30 mouse cellular contexts compared by ENCODE assay signal in genomic region chr9:66119498-66119897, GRCm38 (mm10). TPM values are rescaled to one million over a fixed set of nuclear protein-coding genes. Genes with fewer than 3 reads are reported as not detected.
A peak's percentile ranks its signal among the peaks of the same experiment; 100 is the strongest.
DNase-seq lines count a peak whose midpoint lies in the region; ATAC-seq and TF ChIP-seq lines count a peak whose summit lies in the region.
"Had no signal": no experiment of that assay in that cellular context is flagged by ENCODE, and none has a peak within 500 bp of the region (broad histone marks: within the 10 kb centered on the region; RNA-seq: fewer than 3 reads in every experiment).

No protein-coding gene starts in this region.

- TF ChIP-seq RAD21 in MEL (IDR thresholded peaks at IDR 0.05; ENCODE audit: low read depth, low read length): no peak

- H3K4me3 ChIP-seq in forebrain, postnatal 0 days (ENCODE audit: low read depth, low read length): no peak overlapping the region
- H3K4me3 ChIP-seq in forebrain, embryonic 15.5 days: no peak overlapping the region
- H3K4me3 ChIP-seq in MEL (ENCODE audit: control insufficient read depth in 1 of 2, insufficient read depth in 1 of 2, low read depth in 2 of 2, low read length in 2 of 2) (no peak overlapping the region), macrophage (ENCODE audit: inconsistent target) (no peak overlapping the region)
- H3K4me3 ChIP-seq in liver, embryonic 13.5 days (replicated peaks): no peak overlapping the region
- no peak overlapping the region for H3K4me3 ChIP-seq in hindbrain, embryonic 11.5 days (ENCODE audit: low read depth, low read length)
- H3K4me3 ChIP-seq in limb, embryonic 10.5 days: no peak overlapping the region
- H3K4me3 ChIP-seq: embryonic facial prominence, embryonic 13.5 days; forebrain, embryonic 12.5 days; gastrocnemius, adult 2 months; heart, adult 2 months; heart, embryonic 12.5 days; hindbrain, embryonic 15.5 days; limb, embryonic 15.5 days; lung, embryonic 15.5 days; myocyte; neural tube, embryonic 12.5 days; stomach, embryonic 15.5 days had no signal

- TF ChIP-seq EP300 in MEL (IDR thresholded peaks at IDR 0.05; ENCODE audit: low read depth in 1 of 2, low read length in 2 of 2): no peak

- H3K36me3 ChIP-seq in forebrain, postnatal 0 days (ENCODE audit: insufficient read depth): peaks cover 2% of the 10 kb centered on the region; the same call in 1 of the 2 replicates
- peaks cover 3% of the 10 kb centered on the region; the same call in 1 of the 2 replicates for H3K36me3 ChIP-seq in forebrain, embryonic 15.5 days
- H3K36me3 ChIP-seq in MEL (ENCODE audit: control insufficient read depth in 1 of 2, insufficient read depth in 2 of 2, low read length in 2 of 2) (peaks cover 0 to 51% of the 10 kb centered on the region in 2 experiments; a peak in 3 of 4 replicates), macrophage (ENCODE audit: inconsistent target) (no peaks in the 10 kb centered on the region)
- H3K36me3 ChIP-seq in liver, embryonic 13.5 days: peaks cover 30% of the 10 kb centered on the region
- no peaks in the 10 kb centered on the region for H3K36me3 ChIP-seq in hindbrain, embryonic 11.5 days (ENCODE audit: control insufficient read depth, insufficient read depth, low read length)
- peaks cover 49% of the 10 kb centered on the region for H3K36me3 ChIP-seq in limb, embryonic 10.5 days
- H3K36me3 ChIP-seq: hindbrain, embryonic 15.5 days; stomach, embryonic 15.5 days had no signal

- ATAC-seq in forebrain, postnatal 0 days: no peak
- no peak for ATAC-seq in forebrain, embryonic 15.5 days (replicated peaks)
- no peak for ATAC-seq in liver, embryonic 13.5 days (ENCODE audit: low read depth)
- no peak for ATAC-seq in hindbrain, embryonic 11.5 days (ENCODE audit: low FRiP score)
- ATAC-seq: inflammation-experienced regulatory T-cells, adult 6 months; Patski had no signal

- TF ChIP-seq POLR2A in MEL (IDR thresholded peaks at IDR 0.05; ENCODE audit: control insufficient read depth in 1 of 2, insufficient read depth in 1 of 2, low read depth in 1 of 2, low read length in 2 of 2, poor library complexity in 1 of 2): no peak

- no peak overlapping the region for H3K4me2 ChIP-seq in forebrain, postnatal 0 days (ENCODE audit: low read depth)
- H3K4me2 ChIP-seq in forebrain, embryonic 15.5 days (replicated peaks): no peak overlapping the region
- peak overlapping the region; percentile 36 for H3K4me2 ChIP-seq in liver, embryonic 13.5 days
- no peak overlapping the region for H3K4me2 ChIP-seq in hindbrain, embryonic 11.5 days (replicated peaks; ENCODE audit: low read depth, low read length)
- H3K4me2 ChIP-seq: embryonic facial prominence, embryonic 13.5 days; forebrain, embryonic 12.5 days; heart, embryonic 12.5 days; hindbrain, embryonic 15.5 days; limb, embryonic 15.5 days; lung, embryonic 15.5 days; midbrain, embryonic 11.5 days; neural tube, embryonic 12.5 days; stomach, embryonic 15.5 days had no signal

- peak; percentile 17; the same call in 1 of the 2 replicates for TF ChIP-seq CTCF in forebrain, postnatal 0 days (IDR thresholded peaks at IDR 0.05; ENCODE audit: low read depth)
- TF ChIP-seq CTCF in MEL (IDR thresholded peaks at IDR 0.05 in 2 of 3, conservative IDR thresholded peaks at IDR 0.05 in 1 of 3; ENCODE audit: control insufficient read depth in 1 of 3, insufficient read depth in 1 of 3, low read depth in 2 of 3, low read length in 3 of 3, poor library complexity in 1 of 3, severe bottlenecking in 1 of 3): no peak

- no peak for DNase-seq in forebrain, postnatal 0 days
- DNase-seq in MEL (ENCODE audit: low read depth, low spot score): no peak
- DNase-seq in liver, embryonic 13.5 days: no peak
- no peak for DNase-seq in hindbrain, embryonic 11.5 days (ENCODE audit: low spot score)
- DNase-seq in limb, embryonic 10.5 days (ENCODE audit: low spot score): no peak
- DNase-seq: adrenal gland, postnatal 10 days; cerebellum, adult 11-12 months; cerebellum, adult 9-11 months; gastrocnemius, adult 2 months; heart, adult 2 months; kidney, adult 11 months; kidney, postnatal 14 days; left cerebral cortex, postnatal 4 days; right cerebral cortex, adult 18-20 months; thymus, postnatal 14 days had no signal

- H3K27me3 ChIP-seq in forebrain, postnatal 0 days (ENCODE audit: insufficient read depth, low read length): no peaks in the 10 kb centered on the region
- no peaks in the 10 kb centered on the region for H3K27me3 ChIP-seq in forebrain, embryonic 15.5 days
- no peaks in the 10 kb centered on the region for H3K27me3 ChIP-seq in MEL (ENCODE audit: control insufficient read depth in 1 of 2, insufficient read depth in 2 of 2, low read length in 2 of 2)
- no peaks in the 10 kb centered on the region for H3K27me3 ChIP-seq in liver, embryonic 13.5 days
- no peaks in the 10 kb centered on the region for H3K27me3 ChIP-seq in hindbrain, embryonic 11.5 days (ENCODE audit: control insufficient read depth, insufficient read depth, low read length)
- H3K27me3 ChIP-seq in limb, embryonic 10.5 days (ENCODE audit: low read depth, poor library complexity, severe bottlenecking): no peaks in the 10 kb centered on the region
- H3K27me3 ChIP-seq: embryonic facial prominence, embryonic 13.5 days; forebrain, embryonic 12.5 days; heart, embryonic 12.5 days; hindbrain, embryonic 15.5 days; limb, embryonic 15.5 days; lung, embryonic 15.5 days; neural tube, embryonic 12.5 days; Patski; stomach, embryonic 15.5 days had no signal

- WGBS in forebrain, postnatal 0 days: 78% methylated on average over 2 of the region's 2 CpGs
- WGBS in forebrain, embryonic 15.5 days: 74% methylated on average over 2 of the region's 2 CpGs
- WGBS in liver, embryonic 13.5 days (ENCODE audit: insufficient replicate concordance): 68% methylated on average over 2 of the region's 2 CpGs
- 52% methylated on average over 2 of the region's 2 CpGs for WGBS in macrophage (ENCODE audit: missing documents)
- WGBS in hindbrain, embryonic 11.5 days: 91% methylated on average over 2 of the region's 2 CpGs
- WGBS in limb, embryonic 10.5 days: 92% methylated on average over 2 of the region's 2 CpGs

- H3K9ac ChIP-seq in forebrain, postnatal 0 days: no peak overlapping the region
- H3K9ac ChIP-seq in forebrain, embryonic 15.5 days (replicated peaks): no peak overlapping the region
- no peak overlapping the region for H3K9ac ChIP-seq in MEL (ENCODE audit: control insufficient read depth, low read depth, low read length, poor library complexity, severe bottlenecking)
- peak overlapping the region; percentile 46; the same call in 1 of the 2 replicates for H3K9ac ChIP-seq in liver, embryonic 13.5 days
- H3K9ac ChIP-seq in hindbrain, embryonic 11.5 days (ENCODE audit: low read depth, low read length): no peak overlapping the region
- H3K9ac ChIP-seq: embryonic facial prominence, embryonic 13.5 days; forebrain, embryonic 12.5 days; heart, embryonic 12.5 days; hindbrain, embryonic 15.5 days; limb, embryonic 15.5 days; lung, embryonic 15.5 days; neural tube, embryonic 12.5 days; stomach, embryonic 15.5 days had no signal

- no peak overlapping the region for H3K27ac ChIP-seq in forebrain, postnatal 0 days (ENCODE audit: low read depth, low read length)
- H3K27ac ChIP-seq in forebrain, embryonic 15.5 days (replicated peaks): no peak overlapping the region
- H3K27ac ChIP-seq in MEL (ENCODE audit: control insufficient read depth, low read depth, low read length): peak overlapping the region; percentile 86
- peak overlapping the region; percentile 79 for H3K27ac ChIP-seq in liver, embryonic 13.5 days
- 0 out of 2 replicates have a peak overlapping the region, but pooled peaks have one; percentile 2 for H3K27ac ChIP-seq in macrophage
- H3K27ac ChIP-seq in hindbrain, embryonic 11.5 days (ENCODE audit: low read depth, low read length): no peak overlapping the region
- no peak overlapping the region for H3K27ac ChIP-seq in limb, embryonic 10.5 days
- H3K27ac ChIP-seq: embryonic facial prominence, embryonic 13.5 days; forebrain, embryonic 12.5 days; gastrocnemius, adult 2 months; heart, adult 2 months; hindbrain, embryonic 15.5 days; limb, embryonic 15.5 days; lung, embryonic 15.5 days; neural tube, embryonic 12.5 days; stomach, embryonic 15.5 days had no signal

- no peaks in the 10 kb centered on the region for H3K9me3 ChIP-seq in forebrain, postnatal 0 days (ENCODE audit: low read length)
- H3K9me3 ChIP-seq in forebrain, embryonic 15.5 days: no peaks in the 10 kb centered on the region
- no peaks in the 10 kb centered on the region for H3K9me3 ChIP-seq in MEL (replicated peaks; ENCODE audit: insufficient read depth, low read length)
- H3K9me3 ChIP-seq in liver, embryonic 13.5 days (replicated peaks): no peaks in the 10 kb centered on the region
- H3K9me3 ChIP-seq in hindbrain, embryonic 11.5 days (ENCODE audit: control insufficient read depth, low read length): no peaks in the 10 kb centered on the region
- no peaks in the 10 kb centered on the region for H3K9me3 ChIP-seq in limb, embryonic 10.5 days (replicated peaks)
- H3K9me3 ChIP-seq: embryonic facial prominence, embryonic 13.5 days; forebrain, embryonic 12.5 days; G1E; heart, embryonic 12.5 days; hindbrain, embryonic 15.5 days; limb, embryonic 15.5 days; lung, embryonic 15.5 days; neural tube, embryonic 12.5 days; stomach, embryonic 15.5 days had no signal

- no peaks in the 10 kb centered on the region for H3K4me1 ChIP-seq in forebrain, postnatal 0 days (ENCODE audit: insufficient read depth)
- H3K4me1 ChIP-seq in forebrain, embryonic 15.5 days: peaks cover 30% of the 10 kb centered on the region
- H3K4me1 ChIP-seq in MEL (ENCODE audit: control insufficient read depth in 1 of 2, insufficient read depth in 2 of 2, low read length in 2 of 2): peaks cover 17 to 34% of the 10 kb centered on the region in 2 experiments
- H3K4me1 ChIP-seq in liver, embryonic 13.5 days (replicated peaks): peaks cover 74% of the 10 kb centered on the region
- no peaks in the 10 kb centered on the region for H3K4me1 ChIP-seq in hindbrain, embryonic 11.5 days (replicated peaks; ENCODE audit: control insufficient read depth, insufficient read depth, low read length)
- H3K4me1 ChIP-seq in limb, embryonic 10.5 days: peaks cover 10% of the 10 kb centered on the region
- H3K4me1 ChIP-seq: stomach, embryonic 15.5 days had no signal

- H3K79me2 ChIP-seq in MEL (ENCODE audit: control insufficient read depth, insufficient read depth, low read length, poor library complexity) (peaks cover 35% of the 10 kb centered on the region), macrophage (ENCODE audit: inconsistent target) (peaks cover 99% of the 10 kb centered on the region)

RNA-seq across cellular contexts. Expression of gene Snx1, which starts 6.9 kb away (rescaled TPM):
- 59.8 and 66.9 TPM in 2 replicates for total RNA-seq in forebrain, postnatal 0 days (2014; rRNA removed)
- polyA plus RNA-seq in forebrain, postnatal 0 days (2015; fragmentation: Nextera tagmentation; extraction: Ambion mirVana): 42.8 and 51.5 TPM in 2 replicates
- 109 TPM in 2 replicates for polyA plus RNA-seq in forebrain, embryonic 15.5 days (2015; fragmentation: Nextera tagmentation; extraction: Ambion mirVana)
- total RNA-seq in MEL (2012; rRNA removed): 83.9 and 88.2 TPM in 2 replicates
- polyA plus RNA-seq in MEL (2012; ENCODE audit: insufficient read depth in 1 of 2, insufficient read length in 2 of 2, low read depth in 1 of 2, low replicate concordance in 2 of 2, missing spikeins in 1 of 2): 100 to 1,000 TPM; 113 to 189 TPM
- polyA plus RNA-seq in liver, embryonic 13.5 days (2015; fragmentation: Nextera tagmentation; extraction: Ambion mirVana): 79.7 and 94.6 TPM in 2 replicates
- 100 to 1,000 TPM; 104 to 309 (median 220) TPM for total RNA-seq in macrophage (2018; cell fraction: chromatin; rRNA removed)
- total RNA-seq in macrophage (2018; cell fraction: cytosol; rRNA removed): 100 to 1,000 TPM; 105 to 155 (median 123) TPM
- 100 to 1,000 TPM in 20 of 26 experiments, 10 to 100 TPM in 6; 71.5 to 171 (median 129) TPM for total RNA-seq in macrophage (2018; cell fraction: nucleus; rRNA removed)
- 126 to 191 TPM (median 168 TPM) in 3 replicates for polyA plus RNA-seq in macrophage (2018)
- polyA plus RNA-seq in hindbrain, embryonic 11.5 days (2014; fragmentation: Nextera tagmentation; extraction: Ambion mirVana): 127 and 140 TPM in 2 replicates
- polyA plus RNA-seq in limb, embryonic 10.5 days (2016; fragmentation: Nextera tagmentation; extraction: Ambion mirVana): 122 and 126 TPM in 2 replicates

RNA-seq across cellular contexts. Expression of gene Ciao2a, which starts 6.9 kb away (rescaled TPM):
- total RNA-seq in forebrain, postnatal 0 days (2014; rRNA removed): 33.0 and 46.2 TPM in 2 replicates
- 60.7 and 67.7 TPM in 2 replicates for polyA plus RNA-seq in forebrain, postnatal 0 days (2015; fragmentation: Nextera tagmentation; extraction: Ambion mirVana)
- polyA plus RNA-seq in forebrain, embryonic 15.5 days (2015; fragmentation: Nextera tagmentation; extraction: Ambion mirVana): 87.5 and 89.0 TPM in 2 replicates
- total RNA-seq in MEL (2012; rRNA removed): 103 and 121 TPM in 2 replicates
- 10 to 100 TPM in 1 of 2 experiments, not detected in 1; 88.1 TPM for polyA plus RNA-seq in MEL (2012; ENCODE audit: insufficient read depth in 1 of 2, insufficient read length in 2 of 2, low read depth in 1 of 2, low replicate concordance in 2 of 2, missing spikeins in 1 of 2)
- polyA plus RNA-seq in liver, embryonic 13.5 days (2015; fragmentation: Nextera tagmentation; extraction: Ambion mirVana): 196 and 222 TPM in 2 replicates
- total RNA-seq in macrophage (2018; cell fraction: chromatin; rRNA removed): 10 to 100 TPM in 18 of 26 experiments, 1 to 10 TPM in 8; 2.2 to 32.9 (median 14.5) TPM
- total RNA-seq in macrophage (2018; cell fraction: cytosol; rRNA removed): 100 to 1,000 TPM in 25 of 26 experiments, 10 to 100 TPM in 1; 91.5 to 198 (median 136) TPM
- total RNA-seq in macrophage (2018; cell fraction: nucleus; rRNA removed): 10 to 100 TPM; 14.9 to 83.4 (median 40.0) TPM
- 103 to 211 TPM (median 123 TPM) in 3 replicates for polyA plus RNA-seq in macrophage (2018)
- polyA plus RNA-seq in hindbrain, embryonic 11.5 days (2014; fragmentation: Nextera tagmentation; extraction: Ambion mirVana): 144 and 146 TPM in 2 replicates
- 166 and 171 TPM in 2 replicates for polyA plus RNA-seq in limb, embryonic 10.5 days (2016; fragmentation: Nextera tagmentation; extraction: Ambion mirVana)

RNA-seq across cellular contexts. Expression of gene Dapk2, which starts 38.5 kb away (rescaled TPM):
- total RNA-seq in forebrain, postnatal 0 days (2014; rRNA removed): 1.9 and 3.4 TPM in 2 replicates
- 1.5 and 1.8 TPM in 2 replicates for polyA plus RNA-seq in forebrain, postnatal 0 days (2015; fragmentation: Nextera tagmentation; extraction: Ambion mirVana)
- 1.4 and 1.8 TPM in 2 replicates for polyA plus RNA-seq in forebrain, embryonic 15.5 days (2015; fragmentation: Nextera tagmentation; extraction: Ambion mirVana)
- total RNA-seq in MEL (2012; rRNA removed): 5.8 and 6.7 TPM in 2 replicates
- polyA plus RNA-seq in MEL (2012; ENCODE audit: insufficient read depth in 1 of 2, insufficient read length in 2 of 2, low read depth in 1 of 2, low replicate concordance in 2 of 2, missing spikeins in 1 of 2): 1 to 10 TPM in 1 of 2 experiments, not detected in 1; 8.3 TPM
- 20.5 and 23.8 TPM in 2 replicates for polyA plus RNA-seq in liver, embryonic 13.5 days (2015; fragmentation: Nextera tagmentation; extraction: Ambion mirVana)
- not detected for total RNA-seq in macrophage (2018; cell fraction: chromatin; rRNA removed)
- under 1 TPM in 7 of 26 experiments, not detected in 19; 0.09 to 0.22 (median 0.09) TPM for total RNA-seq in macrophage (2018; cell fraction: cytosol; rRNA removed)
- not detected for total RNA-seq in macrophage (2018; cell fraction: nucleus; rRNA removed)
- polyA plus RNA-seq in macrophage (2018): 0.07 TPM in 1 of 3 replicates, not detected in the others
- polyA plus RNA-seq in hindbrain, embryonic 11.5 days (2014; fragmentation: Nextera tagmentation; extraction: Ambion mirVana): 2.7 and 4.4 TPM in 2 replicates
- polyA plus RNA-seq in limb, embryonic 10.5 days (2016; fragmentation: Nextera tagmentation; extraction: Ambion mirVana): 2.9 and 3.6 TPM in 2 replicates

RNA-seq across cellular contexts. Expression of gene Snx22, which starts 50.0 kb away (rescaled TPM):
- total RNA-seq in forebrain, postnatal 0 days (2014; rRNA removed): 4.0 and 5.8 TPM in 2 replicates
- polyA plus RNA-seq in forebrain, postnatal 0 days (2015; fragmentation: Nextera tagmentation; extraction: Ambion mirVana): 7.3 and 7.5 TPM in 2 replicates
- 5.2 and 6.2 TPM in 2 replicates for polyA plus RNA-seq in forebrain, embryonic 15.5 days (2015; fragmentation: Nextera tagmentation; extraction: Ambion mirVana)
- total RNA-seq in MEL (2012; rRNA removed): 7.1 and 10.1 TPM in 2 replicates
- polyA plus RNA-seq in MEL (2012; ENCODE audit: insufficient read depth in 1 of 2, insufficient read length in 2 of 2, low read depth in 1 of 2, low replicate concordance in 2 of 2, missing spikeins in 1 of 2) (under 1 TPM in 1 of 2 experiments, not detected in 1; 0.43 TPM), macrophage (2018) (0.29 to 1.3 TPM (median 0.46 TPM) in 3 replicates)
- polyA plus RNA-seq in liver, embryonic 13.5 days (2015; fragmentation: Nextera tagmentation; extraction: Ambion mirVana): 29.2 and 31.4 TPM in 2 replicates
- total RNA-seq in macrophage (2018; cell fraction: chromatin; rRNA removed): not detected
- under 1 TPM; 0.06 to 0.75 (median 0.25) TPM for total RNA-seq in macrophage (2018; cell fraction: cytosol; rRNA removed)
- under 1 TPM in 6 of 26 experiments, not detected in 20; 0.23 to 0.48 (median 0.31) TPM for total RNA-seq in macrophage (2018; cell fraction: nucleus; rRNA removed)
- 2.7 and 2.9 TPM in 2 replicates for polyA plus RNA-seq in hindbrain, embryonic 11.5 days (2014; fragmentation: Nextera tagmentation; extraction: Ambion mirVana)
- 1.9 and 2.4 TPM in 2 replicates for polyA plus RNA-seq in limb, embryonic 10.5 days (2016; fragmentation: Nextera tagmentation; extraction: Ambion mirVana)
- polyA plus RNA-seq: G1E had no signal

RNA-seq across cellular contexts. Expression of gene Ppib, which starts 59.5 kb away (rescaled TPM):
- 297 and 350 TPM in 2 replicates for total RNA-seq in forebrain, postnatal 0 days (2014; rRNA removed)
- 350 and 413 TPM in 2 replicates for polyA plus RNA-seq in forebrain, postnatal 0 days (2015; fragmentation: Nextera tagmentation; extraction: Ambion mirVana)
- polyA plus RNA-seq in forebrain, embryonic 15.5 days (2015; fragmentation: Nextera tagmentation; extraction: Ambion mirVana): 327 and 355 TPM in 2 replicates
- 413 and 419 TPM in 2 replicates for total RNA-seq in MEL (2012; rRNA removed)
- polyA plus RNA-seq in MEL (2012; ENCODE audit: insufficient read depth in 1 of 2, insufficient read length in 2 of 2, low read depth in 1 of 2, low replicate concordance in 2 of 2, missing spikeins in 1 of 2): 100 to 1,000 TPM in 1 of 2 experiments, not detected in 1; 291 TPM
- polyA plus RNA-seq in liver, embryonic 13.5 days (2015; fragmentation: Nextera tagmentation; extraction: Ambion mirVana): 380 and 383 TPM in 2 replicates
- 100 to 1,000 TPM in 1 of 26 experiments, 10 to 100 TPM in 25; 11.1 to 100 (median 27.4) TPM for total RNA-seq in macrophage (2018; cell fraction: chromatin; rRNA removed)
- 100 to 1,000 TPM; 288 to 433 (median 371) TPM for total RNA-seq in macrophage (2018; cell fraction: cytosol; rRNA removed)
- 100 to 1,000 TPM in 22 of 26 experiments, 10 to 100 TPM in 4; 57.1 to 217 (median 125) TPM for total RNA-seq in macrophage (2018; cell fraction: nucleus; rRNA removed)
- 289 to 501 TPM (median 407 TPM) in 3 replicates for polyA plus RNA-seq in macrophage (2018)
- 512 and 515 TPM in 2 replicates for polyA plus RNA-seq in hindbrain, embryonic 11.5 days (2014; fragmentation: Nextera tagmentation; extraction: Ambion mirVana)
- polyA plus RNA-seq in limb, embryonic 10.5 days (2016; fragmentation: Nextera tagmentation; extraction: Ambion mirVana): 501 and 523 TPM in 2 replicates

Comparison
In these comparisons a context has a peak if more than half of its experiments do, and no peak if none do; other contexts are left out.
1. H3K27ac ChIP-seq: peak in MEL (single experiment), liver, embryonic 13.5 days (single experiment) and macrophage (single experiment); none in forebrain, postnatal 0 days (single experiment), forebrain, embryonic 15.5 days (single experiment), hindbrain, embryonic 11.5 days (single experiment) and limb, embryonic 10.5 days (single experiment).